Mouse (Mus musculus) spleen, embryonic (tissue): ENCODE measurements around the gene Sept4.

ENCODE experiments used
- CTCF ChIA-PET: fragments of 350-600 bp; sonication (Branson Sonifier 250); formaldehyde crosslinking; loops from one replicate; lab custom pipeline; 2022; lab: Charles Lee

The Sept4 gene

DNA sequence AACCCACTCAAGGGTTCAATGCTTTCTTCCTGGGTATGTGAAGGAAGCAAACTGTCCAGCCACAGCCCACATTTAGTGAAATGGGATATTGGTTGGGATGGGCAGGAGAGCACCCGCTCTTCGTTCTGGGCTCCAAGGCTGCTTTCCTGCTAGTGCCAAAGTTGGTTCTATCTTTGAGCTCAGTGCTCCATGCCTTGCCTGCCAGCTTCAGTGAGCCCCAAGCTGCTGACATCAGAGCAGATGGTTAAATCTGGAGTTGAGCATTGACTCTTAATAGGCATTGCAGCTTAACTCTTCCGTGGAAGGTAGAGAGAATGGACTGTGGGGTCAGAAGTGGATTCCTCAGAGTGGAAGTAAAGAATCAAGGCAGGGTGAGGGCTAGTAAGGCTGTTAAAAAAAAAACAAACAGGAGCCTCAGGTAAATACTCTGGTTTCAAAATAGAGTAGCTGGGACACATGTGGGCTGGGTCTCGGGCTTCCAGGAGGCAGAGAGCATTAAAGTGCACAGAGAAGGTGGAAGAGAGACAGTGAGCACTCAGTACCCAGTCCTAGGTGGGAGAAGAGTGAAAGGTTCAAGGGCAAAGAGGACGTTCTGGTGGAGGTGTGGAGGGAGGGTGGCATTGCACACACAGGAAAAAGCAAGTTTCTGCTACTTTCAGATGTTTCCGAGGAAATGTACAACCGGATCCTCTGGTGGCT lies at the start of gene Sept4:
Sept4 (plus strand) TSS at position 649 of the 699 bp plus-strand sequence.
- CTCF ChIA-PET, result interaction anchor here (0.6 kb wide), 1 partner anchor 165 kb away, joined by 5 read pairs; no protein-coding TSS in a partner anchor

DNA sequence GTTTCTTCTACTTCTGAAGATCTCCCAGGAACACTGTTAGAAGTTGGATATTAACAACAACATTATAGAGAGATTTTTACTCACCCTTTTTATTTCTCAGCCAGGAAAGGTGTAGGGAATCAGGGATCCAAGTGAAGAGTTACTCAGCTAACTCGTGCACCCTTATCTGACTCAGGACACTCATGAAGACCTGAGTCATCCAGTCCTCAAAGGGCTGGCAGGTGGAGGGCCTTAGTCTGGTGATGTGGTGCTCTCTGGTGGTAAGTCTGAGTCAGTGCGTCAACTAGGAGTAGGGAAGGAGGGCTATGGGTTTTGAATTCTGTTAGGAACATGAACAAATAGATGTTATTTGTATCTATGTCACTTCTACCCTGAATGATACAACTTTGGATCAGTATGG lies 49.4 kb upstream of the Sept4 start:
- CTCF ChIA-PET, result interaction anchor here (0.5 kb wide), 1 partner anchor 129 kb away, joined by 3 read pairs; no protein-coding TSS in a partner anchor

DNA sequence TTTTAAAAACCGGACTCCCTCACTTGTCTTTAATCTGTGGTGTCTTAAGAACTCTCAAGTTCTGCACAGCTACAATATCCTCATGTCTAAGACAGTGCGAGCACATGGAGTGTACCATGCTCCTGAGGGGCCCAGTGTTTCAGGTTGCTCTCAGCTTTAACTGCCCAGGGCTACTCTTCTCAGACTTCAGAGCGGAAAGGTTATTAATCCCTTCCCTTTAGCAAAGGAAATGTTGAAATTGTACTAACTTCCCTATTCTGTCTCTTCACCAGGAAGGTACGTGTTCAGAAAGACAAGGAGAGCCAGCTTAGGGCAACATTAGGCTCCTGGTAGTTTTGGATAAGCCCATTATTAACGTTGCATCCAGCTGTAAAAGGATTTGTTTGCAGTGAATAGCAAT lies 45.2 kb upstream of the Sept4 start:
- CTCF ChIA-PET, result no interaction called here

DNA sequence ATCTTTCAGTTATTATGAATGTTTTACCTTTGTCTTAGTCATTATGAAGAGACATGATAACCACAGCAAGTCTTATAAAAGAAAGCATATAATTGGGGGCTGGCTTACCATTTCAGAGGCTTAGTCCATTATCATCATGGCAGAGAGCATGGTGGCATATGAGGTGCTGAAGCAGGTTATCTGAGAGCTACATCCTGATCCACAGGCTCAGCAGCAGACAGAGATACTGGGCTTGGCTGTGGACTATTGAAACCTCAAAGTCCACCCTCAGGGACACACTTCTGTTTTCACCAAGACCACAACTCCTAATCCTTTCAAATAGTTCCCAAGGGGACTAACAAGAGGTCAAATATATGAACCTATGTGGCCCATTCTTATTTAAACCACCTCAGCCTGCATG lies 44.7 kb upstream of the Sept4 start:
- CTCF ChIA-PET, result no interaction called here

DNA sequence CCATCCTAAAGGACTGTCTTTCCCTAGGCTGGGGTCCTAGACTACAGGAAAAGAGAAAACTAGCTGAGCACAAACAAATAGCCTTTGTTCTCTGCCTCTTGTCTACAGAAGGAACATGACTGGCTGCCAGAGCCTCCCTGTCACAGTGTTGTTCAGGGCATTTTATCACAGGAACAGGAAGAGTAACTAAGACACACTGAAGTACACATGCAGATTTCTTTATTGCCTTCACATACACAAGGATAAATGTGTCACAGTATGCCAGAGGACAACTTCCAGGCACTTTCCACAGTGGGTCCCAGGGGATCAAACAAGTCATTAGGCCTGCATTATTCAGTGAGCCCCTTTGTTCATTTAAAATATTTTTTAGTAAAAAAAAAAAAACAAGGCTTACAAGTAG lies 43.9 kb upstream of the Sept4 start:
- CTCF ChIA-PET, result no interaction called here

DNA sequence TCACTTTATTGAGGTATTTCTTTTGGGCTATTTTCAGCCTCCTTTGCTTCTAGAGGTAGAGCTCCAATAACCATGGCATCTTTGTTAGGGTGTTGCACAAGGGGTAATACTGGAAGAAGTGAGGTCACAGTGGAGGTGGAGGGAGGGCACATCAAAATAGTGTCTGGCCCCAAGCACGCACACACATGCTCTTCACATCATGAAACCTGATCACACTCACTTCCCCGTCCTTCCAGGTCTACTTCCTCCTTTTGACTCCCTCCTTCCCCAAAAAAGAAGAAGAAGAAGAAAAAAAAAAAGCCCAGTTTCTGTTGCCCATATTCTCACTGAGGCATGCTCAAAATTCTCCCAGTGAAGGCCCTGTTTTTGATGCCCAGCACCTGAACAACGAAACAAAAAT lies 41.3 kb upstream of the Sept4 start:
- CTCF ChIA-PET, result no interaction called here

DNA sequence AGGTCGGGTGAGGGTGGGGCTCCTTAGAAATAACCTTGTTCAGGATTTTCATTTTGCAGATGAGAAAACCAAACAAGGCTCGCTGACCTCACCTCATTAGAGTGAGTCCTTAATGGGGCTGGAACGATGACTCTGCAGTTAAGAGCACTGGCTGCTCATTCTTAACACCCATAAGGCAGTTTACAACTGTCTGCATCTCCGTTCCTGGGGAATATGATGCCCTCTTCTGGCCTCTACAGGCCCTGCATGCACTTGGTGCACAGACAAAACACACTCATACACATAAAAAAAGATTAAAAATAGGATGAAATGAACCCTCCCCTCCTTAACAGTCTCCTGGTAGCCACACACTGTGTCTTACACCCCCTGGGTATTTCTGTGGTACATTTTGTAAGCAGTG lies 40.7 kb upstream of the Sept4 start:
- CTCF ChIA-PET, result no interaction called here

DNA sequence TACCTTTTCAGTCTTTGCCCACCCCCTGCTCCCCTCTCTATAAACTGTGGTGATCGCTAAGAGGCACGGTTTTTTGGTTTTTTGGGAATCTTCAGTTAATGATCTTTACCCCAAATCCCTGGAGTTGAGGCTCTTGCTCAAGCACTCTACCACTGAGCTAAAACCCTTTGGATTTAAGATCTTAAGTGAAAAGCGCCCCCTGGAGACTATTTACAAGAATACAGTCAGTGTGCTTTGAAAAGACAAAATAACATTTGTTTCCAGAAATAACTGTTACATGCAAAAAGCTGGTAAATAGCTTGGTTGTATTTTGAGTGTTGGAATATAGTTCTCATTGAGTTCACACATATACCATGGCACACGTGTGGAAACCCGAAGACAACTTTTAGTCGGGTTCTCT lies 37.0 kb upstream of the Sept4 start:
- CTCF ChIA-PET, result no interaction called here

DNA sequence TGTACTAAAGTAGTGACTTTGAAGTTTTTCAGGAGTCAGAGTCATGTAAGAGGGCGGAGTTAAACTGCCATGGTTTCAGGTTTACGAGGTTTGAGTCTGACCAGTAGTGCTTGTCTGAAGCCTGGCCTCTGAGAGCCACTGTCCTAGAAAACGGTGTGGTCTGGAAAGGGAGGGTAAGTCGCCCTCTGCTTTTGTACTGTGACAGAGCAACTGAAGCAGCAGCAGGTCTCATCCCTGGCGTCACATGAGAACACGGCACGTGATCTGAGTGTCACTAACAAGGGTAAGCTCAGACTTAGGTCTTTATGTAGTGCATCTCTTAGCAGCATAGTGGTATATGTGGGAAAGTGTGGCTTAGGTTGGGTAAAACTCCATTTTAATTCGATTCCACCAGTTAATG lies 26.4 kb upstream of the Sept4 start:
- CTCF ChIA-PET, result no interaction called here

DNA sequence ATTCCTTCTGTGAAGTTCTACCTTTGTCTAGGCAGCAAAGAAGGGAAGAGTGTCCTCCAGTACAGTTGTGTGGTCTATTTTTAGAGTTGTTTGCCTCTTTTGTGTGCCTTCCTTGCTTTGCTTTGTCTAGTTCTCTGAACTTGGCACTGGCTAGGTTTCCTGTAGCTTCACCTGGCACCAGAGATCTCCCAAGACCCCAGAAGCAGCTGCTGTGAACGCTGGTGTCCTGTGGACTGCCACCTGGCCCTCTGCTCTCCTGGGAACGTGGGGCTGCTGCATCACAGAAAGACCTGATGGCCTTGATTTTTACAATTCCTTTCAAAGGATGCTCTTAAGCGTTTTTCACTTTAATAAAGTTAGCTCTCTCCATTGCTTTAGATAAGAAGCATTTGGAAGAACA lies 25.8 kb upstream of the Sept4 start:
- CTCF ChIA-PET, result no interaction called here

DNA sequence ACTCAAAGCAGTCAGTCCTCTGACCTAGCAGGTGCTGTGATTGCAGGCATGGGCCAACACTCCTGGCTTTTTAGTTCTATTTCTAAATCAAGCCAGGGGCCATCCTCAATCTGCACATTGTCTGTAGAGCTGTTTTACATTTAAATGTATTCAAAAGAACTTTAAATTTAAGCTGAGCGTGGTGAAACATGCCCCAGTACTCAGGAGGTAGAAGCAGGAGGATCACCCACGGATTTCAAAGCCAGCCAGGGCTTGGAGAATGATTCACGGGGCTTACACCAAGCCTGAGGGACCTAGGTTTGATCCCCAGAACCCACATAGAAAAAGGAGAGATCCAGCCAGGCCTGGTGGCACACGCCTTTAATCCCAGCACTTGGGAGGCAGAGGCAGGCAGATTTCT lies 15.4 kb upstream of the Sept4 start:
- CTCF ChIA-PET, result no interaction called here

DNA sequence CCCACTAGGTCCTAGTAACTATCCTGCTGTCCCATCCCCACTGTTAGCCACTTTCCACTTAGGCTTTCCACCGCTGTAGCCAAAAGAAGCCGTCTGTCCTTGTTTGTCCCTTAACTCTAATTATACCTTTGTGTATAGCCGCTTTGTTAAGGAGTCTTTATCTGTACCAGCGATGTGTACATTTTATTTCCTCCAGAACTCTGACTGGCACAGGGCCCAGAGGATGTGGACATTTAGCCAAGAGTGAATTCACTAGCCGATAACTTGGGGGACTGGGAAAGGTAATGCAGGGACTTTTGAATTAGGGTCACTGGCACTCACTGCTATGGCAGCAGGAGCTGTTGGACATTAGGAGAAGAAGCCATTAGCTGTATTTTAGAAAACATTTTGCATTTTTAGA lies 14.3 kb upstream of the Sept4 start:
- CTCF ChIA-PET, result no interaction called here

DNA sequence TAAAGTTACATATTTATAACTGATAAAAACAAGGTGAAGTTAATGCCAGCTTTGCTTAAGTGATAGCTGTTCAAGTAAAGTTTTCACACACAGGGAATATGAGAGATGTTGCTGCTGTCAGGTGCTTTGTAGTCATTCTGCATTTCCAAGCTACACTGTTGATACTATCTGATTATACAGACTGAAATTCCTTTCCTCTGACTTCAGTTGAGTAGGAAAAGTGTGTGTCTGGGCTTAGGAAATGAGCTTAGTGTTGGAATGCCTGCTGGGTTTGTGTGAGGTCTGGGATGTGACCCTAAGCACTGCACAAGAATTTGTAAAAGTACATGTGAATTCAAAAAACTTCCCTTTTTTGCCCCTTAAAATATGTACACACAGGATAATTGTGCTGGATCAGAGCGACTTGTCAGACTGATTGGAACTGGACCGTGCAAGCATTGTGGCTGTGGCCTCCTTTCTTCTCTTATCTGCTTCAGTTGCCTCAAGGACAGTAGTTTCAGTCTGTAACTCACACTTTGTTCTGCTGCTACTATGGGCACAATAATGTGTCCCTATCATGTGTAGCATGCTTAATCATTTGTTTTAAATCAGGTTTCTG lies 13.5 kb upstream of the Sept4 start:
- CTCF ChIA-PET, result no interaction called here

DNA sequence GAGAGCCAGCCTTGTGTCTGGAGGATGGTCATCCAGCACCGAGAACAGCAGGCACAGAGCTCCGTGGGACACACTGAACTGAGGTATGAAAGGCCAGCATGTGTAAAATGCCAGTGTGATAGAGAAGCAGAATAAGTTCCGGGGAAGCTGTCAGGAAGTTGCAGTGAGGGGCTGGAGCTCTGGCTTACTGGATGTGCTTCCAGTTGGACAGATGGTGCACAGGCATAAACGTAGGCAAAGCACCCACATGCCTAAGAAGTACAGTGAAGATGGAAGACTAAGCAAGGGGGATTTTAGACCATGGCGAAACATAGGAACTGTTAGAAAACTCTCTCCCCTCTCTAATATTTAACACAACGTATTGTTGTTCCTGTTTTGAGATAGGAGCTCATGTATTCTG lies 7.5 kb upstream of the Sept4 start:
- CTCF ChIA-PET, result interaction anchor here (0.6 kb wide), 1 partner anchor 1265 kb away, joined by 3 read pairs; no protein-coding TSS in a partner anchor

DNA sequence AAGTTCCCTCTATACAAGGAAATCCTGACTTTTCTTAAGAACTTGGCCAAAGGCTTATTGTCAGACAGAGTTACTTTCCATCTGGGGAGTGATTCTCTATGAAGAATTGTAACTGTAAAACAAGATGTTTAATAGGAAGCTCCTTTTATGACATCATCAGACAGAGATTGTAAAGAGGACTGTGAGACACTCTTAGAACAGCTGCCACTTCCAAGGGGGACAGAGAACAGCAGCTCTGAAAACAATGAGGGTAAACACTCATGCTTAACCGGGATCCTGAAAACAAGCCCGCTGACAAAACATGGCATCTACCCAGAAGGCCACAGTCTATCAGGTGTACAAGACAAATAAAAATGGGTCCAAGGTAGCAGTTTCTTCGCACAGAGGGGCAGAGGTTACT lies 2.2 kb upstream of the Sept4 start, which contains the start of gene Gm11492:
Gm11492 (plus strand) TSS at position 153 of the 400 bp plus-strand sequence.
- CTCF ChIA-PET, result no interaction called here

DNA sequence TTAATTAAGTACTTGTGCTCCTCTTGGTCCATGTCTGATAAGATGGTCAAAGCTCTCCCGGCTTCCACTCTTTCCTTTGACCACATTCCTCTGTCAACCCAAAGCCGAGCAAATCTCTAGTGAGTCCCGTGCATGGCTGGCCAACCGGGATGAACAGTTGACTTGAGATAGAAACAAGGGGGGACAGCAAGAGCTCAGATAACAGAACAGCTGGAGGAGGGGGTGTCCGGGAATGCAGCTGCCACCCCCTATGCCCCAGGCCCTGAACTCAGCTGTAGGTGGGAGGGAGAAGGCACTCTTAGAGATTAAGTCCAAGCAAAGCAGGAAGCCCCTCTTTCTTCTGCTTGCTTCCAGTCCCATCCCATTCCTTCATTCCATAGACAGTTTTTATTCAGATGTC lies 2.0 kb downstream of the Sept4 start:
- CTCF ChIA-PET, result no interaction called here

DNA sequence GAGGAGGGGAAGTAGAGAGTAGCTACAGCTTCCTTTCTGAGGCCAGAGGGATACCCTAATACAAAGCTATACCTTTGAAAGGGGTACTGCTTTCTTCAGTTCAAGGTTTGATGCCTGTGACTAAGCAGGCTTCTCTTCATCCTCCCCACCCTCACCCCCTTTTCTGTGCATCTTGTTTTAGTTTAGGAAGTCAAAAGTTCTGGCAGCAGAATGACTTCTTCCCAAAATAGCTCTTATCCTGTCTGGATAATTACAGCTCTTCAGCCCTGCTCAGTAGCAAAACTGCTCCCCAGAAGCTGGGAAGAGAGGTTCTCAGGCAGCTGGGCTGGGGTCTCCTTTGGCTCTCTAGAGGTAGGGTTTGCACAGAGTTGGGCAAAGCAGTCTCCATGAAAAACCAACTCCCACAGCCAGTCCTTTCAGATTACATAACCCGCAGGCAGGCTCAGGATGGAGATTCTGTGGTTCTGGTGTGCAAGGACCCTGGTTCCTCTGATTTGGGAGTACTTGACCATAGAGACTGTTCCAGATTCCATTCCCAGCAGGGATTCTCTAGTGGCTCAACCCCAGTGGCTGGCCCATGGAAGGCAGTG lies 2.8 kb downstream of the Sept4 start:
- CTCF ChIA-PET, result no interaction called here

DNA sequence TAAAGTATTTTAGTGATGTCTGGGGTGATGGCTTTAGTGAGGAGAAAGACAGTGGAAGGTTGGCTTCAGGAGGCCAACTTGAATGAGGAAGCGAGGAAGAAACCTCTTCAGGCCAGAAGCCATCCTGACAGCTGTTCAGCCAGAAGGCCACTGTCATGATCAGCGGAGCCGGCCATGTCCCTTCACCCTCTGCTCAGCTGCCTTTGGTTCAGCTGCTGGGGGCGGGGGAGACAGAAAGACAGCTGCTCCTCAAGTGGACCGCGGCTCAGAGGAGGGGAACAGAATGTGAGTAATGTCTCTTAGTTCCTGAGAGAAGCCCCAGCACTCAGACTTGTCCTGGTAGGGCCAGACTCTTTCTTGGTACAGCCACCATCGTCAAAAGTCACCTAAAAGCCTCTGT lies 5.0 kb downstream of the Sept4 start:
- CTCF ChIA-PET, result no interaction called here

DNA sequence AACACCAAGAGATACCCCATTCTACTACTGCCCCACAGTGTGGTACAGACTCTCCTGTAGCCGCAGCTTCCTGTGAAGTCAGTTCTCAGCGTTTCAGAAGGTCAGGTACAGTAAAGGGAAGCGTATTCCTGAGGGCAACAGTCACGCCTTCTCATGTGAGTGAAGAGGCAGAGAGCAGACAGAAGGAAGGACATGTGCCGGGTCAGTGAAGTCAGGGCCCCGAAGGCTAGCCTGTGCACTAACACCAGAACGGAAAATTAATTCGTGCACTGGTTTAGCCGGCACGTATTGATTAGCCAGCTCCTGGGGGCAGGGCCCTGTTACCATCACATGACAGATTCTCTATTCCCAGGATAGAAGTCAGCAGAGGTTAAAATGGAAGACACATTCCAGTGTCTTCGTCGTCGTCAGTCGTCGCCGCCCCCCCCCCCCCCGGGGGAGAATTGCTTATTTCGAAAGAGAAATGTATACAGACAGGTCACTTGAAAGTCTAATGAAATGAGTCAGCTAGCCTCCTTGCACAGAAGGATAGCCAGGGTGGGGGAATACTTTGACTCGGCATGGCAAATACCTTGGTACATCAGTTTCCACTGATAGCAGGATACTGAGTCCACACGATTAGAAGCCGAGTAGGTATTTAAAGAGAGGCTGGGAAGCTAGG lies 5.9 kb downstream of the Sept4 start:
- CTCF ChIA-PET, result no interaction called here

DNA sequence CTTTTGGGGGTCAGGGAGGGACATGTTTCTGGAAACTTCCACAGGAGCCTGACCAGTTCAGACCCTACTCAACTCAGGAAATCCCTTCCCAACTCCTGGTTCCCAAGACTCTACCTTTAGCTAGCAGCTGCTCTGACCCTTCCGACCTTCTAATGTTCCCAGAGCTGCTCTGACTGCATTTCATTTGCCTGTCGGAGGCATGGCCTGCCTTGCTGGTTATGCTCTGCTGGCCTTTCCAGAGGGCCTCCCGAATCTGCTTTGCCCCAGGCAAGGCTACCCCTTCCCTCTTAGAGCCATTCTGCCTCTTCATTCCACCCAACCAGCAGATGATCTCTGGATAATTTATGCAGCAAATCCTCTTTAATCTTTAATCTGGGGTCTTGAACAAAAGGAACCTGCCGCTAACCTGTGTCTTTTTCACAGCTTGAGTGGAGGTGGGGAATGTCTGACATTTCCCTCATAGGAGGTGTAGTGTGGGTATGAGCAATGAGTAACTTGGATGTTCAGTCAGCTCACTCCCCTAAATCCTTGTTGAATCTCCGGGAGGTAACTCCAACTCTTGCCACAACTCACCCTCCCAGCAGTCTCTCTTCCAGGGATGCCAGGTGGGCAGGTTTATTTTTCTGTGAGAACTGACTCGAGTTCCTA lies 9.0 kb downstream of the Sept4 start:
- CTCF ChIA-PET, result interaction anchor here (0.6 kb wide), 1 partner anchor 28 kb away, joined by 5 read pairs; no protein-coding TSS in a partner anchor

DNA sequence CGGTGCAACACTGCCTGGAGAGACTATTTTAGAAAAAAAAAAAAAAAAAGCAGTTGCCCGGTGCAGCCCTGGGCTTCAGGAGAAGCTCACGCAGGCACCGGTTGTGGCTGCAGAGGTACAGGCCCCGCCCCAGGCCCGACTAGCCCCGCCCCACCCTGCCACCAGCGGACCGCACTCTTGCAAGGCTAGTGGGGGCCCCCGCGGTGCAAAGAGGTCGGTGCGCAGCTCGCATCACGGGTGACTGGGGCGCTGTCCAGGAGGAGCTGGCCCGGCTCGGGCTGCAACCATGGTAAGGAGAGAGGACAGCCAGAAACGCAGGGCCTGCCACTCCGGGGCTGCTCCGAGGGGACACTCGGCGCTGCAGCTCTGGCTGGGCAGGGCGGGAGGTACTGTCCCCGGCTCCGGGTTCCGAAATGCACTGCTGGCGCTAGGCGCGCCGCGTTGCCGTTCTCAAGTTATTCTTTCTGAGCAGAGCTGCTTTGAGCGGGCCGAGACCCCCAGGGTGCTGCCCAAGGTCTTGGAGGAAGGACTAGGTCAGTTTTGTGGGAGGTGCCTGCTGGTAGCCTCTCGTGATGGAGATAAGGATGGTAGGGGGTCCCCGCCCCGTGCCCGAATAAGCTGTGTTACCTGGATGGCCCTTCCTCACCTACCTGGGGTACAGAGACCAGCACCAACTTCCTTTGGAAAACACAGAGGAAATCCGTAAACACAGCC lies 9.7 kb downstream of the Sept4 start:
- CTCF ChIA-PET, result interaction anchor here (0.6 to 0.9 kb wide), 3 partner anchors 18 to 36 kb away, joined by 3 to 5 read pairs (median 4); no protein-coding TSS in a partner anchor
